Mouse (Mus musculus): ENCODE measurements around the gene Rab3a.

- no peak for TF ChIP-seq CTCF (IDR thresholded peaks at IDR 0.05; ENCODE audit: low read depth)
- no peak for TF ChIP-seq EP300 (IDR thresholded peaks at IDR 0.05; ENCODE audit: low read depth)
These were observed 28.6 kb upstream of the Rab3a start for GRCm38 (mm10) chr8:70725792-70726447.
